Mouse (Mus musculus): ENCODE data around the gene Dclk1. TPM values are rescaled to one million over a fixed set of nuclear protein-coding genes. Genes with fewer than 3 reads are reported as not detected.

The Dclk1 gene
- polyA plus RNA-seq, 1 experiment from 2014 or later, result 14.2 TPM

DNA sequence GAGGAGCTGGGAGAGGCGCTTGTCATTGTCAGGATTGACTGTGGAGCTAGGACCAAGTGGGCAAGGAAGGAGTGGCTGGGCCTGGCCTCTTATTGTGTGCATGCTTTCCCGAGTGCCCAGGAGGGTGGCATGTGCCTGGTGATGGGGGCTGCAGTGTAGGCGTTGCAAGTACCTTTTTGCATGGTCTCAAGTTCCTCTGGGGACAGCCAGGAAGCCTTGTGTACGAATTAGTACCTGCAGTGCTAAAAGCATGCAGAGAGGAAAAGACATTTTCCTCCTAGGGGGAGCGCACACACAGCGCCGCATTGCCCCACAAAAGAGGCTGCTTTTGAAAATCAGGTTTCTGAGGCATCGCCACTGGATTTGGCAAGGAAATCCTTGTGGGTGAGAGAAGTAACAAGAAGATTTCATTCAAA lies 900 bp downstream of the Dclk1 start:
- Histone ChIP-seq H3K4me2 (ENCODE audit: low read length) (peak overlapping the region; percentile 81), H3K36me3 (ENCODE audit: control insufficient read depth, insufficient read depth, low read length) (no peaks in the 10 kb centered on the region), H3K27me3 (replicated peaks; ENCODE audit: control insufficient read depth, insufficient read depth, low read length) (peaks cover 14% of the 10 kb centered on the region; the same call in 1 of the 2 replicates), H3K4me3 (ENCODE audit: low read depth, low read length) (peak overlapping the region; percentile 49), H3K27ac (ENCODE audit: low read depth) (no peak overlapping the region), H3K9ac (ENCODE audit: low read length) (peak overlapping the region; percentile 45), H3K4me1 (replicated peaks; ENCODE audit: control insufficient read depth, insufficient read depth, low read length) (peaks cover 3% of the 10 kb centered on the region; the same call in 1 of the 2 replicates), H3K9me3 (ENCODE audit: control insufficient read depth, low read length) (no peaks in the 10 kb centered on the region)
- 0 out of 2 replicates have a peak, but pooled peaks have one; percentile 9 for ATAC-seq (replicated peaks; ENCODE audit: low FRiP score, low TSS enrichment, low read depth)
- no peak for DNase-seq (ENCODE audit: low spot score)
- WGBS, result 6% methylated on average over 8 of the region's 8 CpGs

- 80% methylated on average over 6 of the region's 6 CpGs for WGBS
- H3K4me2 ChIP-seq (ENCODE audit: low read length), result no peak overlapping the region
These were observed 1.9 kb downstream of the Dclk1 start for GRCm38 (mm10) chr3:55244087-55244486.

GRCm38 (mm10) chr3:55246618-55247272 lies 4.6 kb downstream of the Dclk1 start:
- 88% methylated on average over 12 of the region's 12 CpGs for WGBS
- H3K36me3 ChIP-seq (ENCODE audit: control insufficient read depth, insufficient read depth, low read length), result no peaks in the 10 kb centered on the region

More at GRCm38 (mm10) chr3:55244087-55244486, 1.9 kb downstream of the Dclk1 start:
- no peaks in the 10 kb centered on the region for H3K9me3 ChIP-seq (ENCODE audit: control insufficient read depth, low read length)
- H3K9ac ChIP-seq (ENCODE audit: low read length), result no peak overlapping the region
- peaks cover 3% of the 10 kb centered on the region; the same call in 1 of the 2 replicates for H3K4me1 ChIP-seq (replicated peaks; ENCODE audit: control insufficient read depth, insufficient read depth, low read length)
- peaks cover 14% of the 10 kb centered on the region; the same call in 1 of the 2 replicates for H3K27me3 ChIP-seq (replicated peaks; ENCODE audit: control insufficient read depth, insufficient read depth, low read length)
- no peaks in the 10 kb centered on the region for H3K36me3 ChIP-seq (ENCODE audit: control insufficient read depth, insufficient read depth, low read length)
- DNase-seq (ENCODE audit: low spot score) (no peak), ATAC-seq (replicated peaks; ENCODE audit: low FRiP score, low TSS enrichment, low read depth) (no peak)
- H3K4me3 ChIP-seq (ENCODE audit: low read depth, low read length), result no peak overlapping the region
- no peak overlapping the region for H3K27ac ChIP-seq (ENCODE audit: low read depth)

GRCm38 (mm10) chr3:55248048-55248447 lies 5.9 kb downstream of the Dclk1 start:
- Histone ChIP-seq H3K4me1 (replicated peaks; ENCODE audit: control insufficient read depth, insufficient read depth, low read length) (peaks cover under 1% of the 10 kb centered on the region; the same call in 1 of the 2 replicates), H3K4me2 (ENCODE audit: low read length) (no peak overlapping the region), H3K36me3 (ENCODE audit: control insufficient read depth, insufficient read depth, low read length) (no peaks in the 10 kb centered on the region), H3K27me3 (replicated peaks; ENCODE audit: control insufficient read depth, insufficient read depth, low read length) (peaks cover 11% of the 10 kb centered on the region; the same call in 1 of the 2 replicates), H3K4me3 (ENCODE audit: low read depth, low read length) (no peak overlapping the region), H3K27ac (ENCODE audit: low read depth) (no peak overlapping the region), H3K9me3 (ENCODE audit: control insufficient read depth, low read length) (no peaks in the 10 kb centered on the region), H3K9ac (ENCODE audit: low read length) (no peak overlapping the region)
- ATAC-seq (replicated peaks; ENCODE audit: low FRiP score, low TSS enrichment, low read depth), result no peak
- DNase-seq (ENCODE audit: low spot score), result no peak
- WGBS, result 94% methylated on average over 3 of the region's 3 CpGs

More at GRCm38 (mm10) chr3:55246618-55247272, 4.6 kb downstream of the Dclk1 start:
- Histone ChIP-seq H3K27ac (ENCODE audit: low read depth) (no peak overlapping the region), H3K9me3 (ENCODE audit: control insufficient read depth, low read length) (no peaks in the 10 kb centered on the region), H3K27me3 (replicated peaks; ENCODE audit: control insufficient read depth, insufficient read depth, low read length) (peaks cover 14% of the 10 kb centered on the region; the same call in 1 of the 2 replicates), H3K4me1 (replicated peaks; ENCODE audit: control insufficient read depth, insufficient read depth, low read length) (peaks cover 3% of the 10 kb centered on the region; the same call in 1 of the 2 replicates), H3K4me3 (ENCODE audit: low read depth, low read length) (no peak overlapping the region), H3K9ac (ENCODE audit: low read length) (no peak overlapping the region), H3K4me2 (ENCODE audit: low read length) (no peak overlapping the region)
- DNase-seq (ENCODE audit: low spot score) (no peak), ATAC-seq (replicated peaks; ENCODE audit: low FRiP score, low TSS enrichment, low read depth) (no peak)

DNA sequence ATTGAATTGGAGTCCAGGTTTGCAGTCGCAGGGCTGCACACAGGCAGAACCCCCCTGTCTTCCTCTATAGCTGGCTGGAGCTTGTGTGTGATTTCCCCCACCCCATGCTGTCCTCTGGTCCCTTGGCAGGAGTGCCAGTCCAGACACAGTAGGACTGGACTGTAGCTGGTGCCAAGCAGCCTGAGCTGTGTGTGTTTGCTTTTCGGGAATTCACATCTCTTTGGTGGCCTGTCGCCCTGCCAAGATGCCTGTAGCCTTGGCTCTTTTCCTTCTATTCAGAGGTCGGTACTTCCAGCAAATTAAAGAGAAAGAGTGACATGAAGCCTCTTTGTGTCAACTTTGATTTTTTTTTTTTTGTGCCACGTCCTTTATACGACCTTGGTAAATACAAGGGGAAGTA lies 6.3 kb downstream of the Dclk1 start:
- H3K4me2 ChIP-seq (ENCODE audit: low read length), result no peak overlapping the region
- no peak overlapping the region for H3K9ac ChIP-seq (ENCODE audit: low read length)
- no peak for DNase-seq (ENCODE audit: low spot score)
- H3K27me3 ChIP-seq (replicated peaks; ENCODE audit: control insufficient read depth, insufficient read depth, low read length), result peaks cover 6% of the 10 kb centered on the region; the same call in 1 of the 2 replicates
- no peaks in the 10 kb centered on the region for H3K36me3 ChIP-seq (ENCODE audit: control insufficient read depth, insufficient read depth, low read length)
- no peak overlapping the region for H3K4me3 ChIP-seq (ENCODE audit: low read depth, low read length)
- WGBS, result 73% methylated on average over 6 of the region's 6 CpGs
- H3K4me1 ChIP-seq (replicated peaks; ENCODE audit: control insufficient read depth, insufficient read depth, low read length), result no peaks in the 10 kb centered on the region
- H3K9me3 ChIP-seq (ENCODE audit: control insufficient read depth, low read length), result no peaks in the 10 kb centered on the region
- H3K27ac ChIP-seq (ENCODE audit: low read depth), result no peak overlapping the region
- ATAC-seq (replicated peaks; ENCODE audit: low FRiP score, low TSS enrichment, low read depth), result no peak

- H3K4me2 ChIP-seq (ENCODE audit: low read length), result no peak overlapping the region
- 84% methylated on average over 2 of the region's 2 CpGs for WGBS
- no peak overlapping the region for H3K9ac ChIP-seq (ENCODE audit: low read length)
- DNase-seq (ENCODE audit: low spot score), result no peak
- no peak for ATAC-seq (replicated peaks; ENCODE audit: low FRiP score, low TSS enrichment, low read depth)
- H3K9me3 ChIP-seq (ENCODE audit: control insufficient read depth, low read length), result no peaks in the 10 kb centered on the region
- no peaks in the 10 kb centered on the region for H3K27me3 ChIP-seq (replicated peaks; ENCODE audit: control insufficient read depth, insufficient read depth, low read length)
- H3K4me3 ChIP-seq (ENCODE audit: low read depth, low read length), result no peak overlapping the region
- H3K36me3 ChIP-seq (ENCODE audit: control insufficient read depth, insufficient read depth, low read length), result no peaks in the 10 kb centered on the region
- no peak overlapping the region for H3K27ac ChIP-seq (ENCODE audit: low read depth)
- no peaks in the 10 kb centered on the region for H3K4me1 ChIP-seq (replicated peaks; ENCODE audit: control insufficient read depth, insufficient read depth, low read length)
These were observed 8.5 kb downstream of the Dclk1 start for GRCm38 (mm10) chr3:55250631-55251030.

DNA sequence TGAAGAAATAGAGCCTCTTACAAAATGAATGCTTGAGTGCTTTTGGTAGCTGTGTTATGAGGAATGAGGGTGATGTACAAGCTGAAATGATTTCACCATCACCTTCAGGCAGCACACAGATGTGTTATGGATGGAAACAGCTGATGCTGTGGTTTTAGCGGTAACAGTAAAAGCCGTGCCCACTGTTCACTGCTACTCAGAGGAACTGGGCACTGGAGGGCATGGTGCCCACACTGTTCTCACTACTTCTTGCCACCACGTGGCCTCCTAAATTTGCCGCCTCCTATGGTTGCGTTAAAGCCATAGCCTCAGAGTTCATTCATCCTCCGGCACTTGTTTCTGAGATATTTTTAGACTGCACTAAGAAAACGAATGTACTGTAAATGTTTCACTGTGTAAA lies 18.0 kb downstream of the Dclk1 start:
- H3K9me3 ChIP-seq (ENCODE audit: control insufficient read depth, low read length), result no peaks in the 10 kb centered on the region
- H3K4me1 ChIP-seq (replicated peaks; ENCODE audit: control insufficient read depth, insufficient read depth, low read length), result peaks cover 5% of the 10 kb centered on the region; the same call in 1 of the 2 replicates
- ATAC-seq (replicated peaks; ENCODE audit: low FRiP score, low TSS enrichment, low read depth) (no peak), DNase-seq (ENCODE audit: low spot score) (no peak)
- no peak overlapping the region for H3K9ac ChIP-seq (ENCODE audit: low read length)
- H3K4me2 ChIP-seq (ENCODE audit: low read length), result no peak overlapping the region
- no peaks in the 10 kb centered on the region for H3K27me3 ChIP-seq (replicated peaks; ENCODE audit: control insufficient read depth, insufficient read depth, low read length)
- 75% methylated on average over 7 of the region's 7 CpGs for WGBS
- no peaks in the 10 kb centered on the region for H3K36me3 ChIP-seq (ENCODE audit: control insufficient read depth, insufficient read depth, low read length)
- no peak overlapping the region for H3K4me3 ChIP-seq (ENCODE audit: low read depth, low read length)
- H3K27ac ChIP-seq (ENCODE audit: low read depth), result no peak overlapping the region

GRCm38 (mm10) chr3:55266091-55266490 lies 23.9 kb downstream of the Dclk1 start:
- Histone ChIP-seq H3K4me3 (ENCODE audit: low read depth, low read length) (no peak overlapping the region), H3K27ac (ENCODE audit: low read depth) (no peak overlapping the region), H3K4me2 (ENCODE audit: low read length) (no peak overlapping the region), H3K27me3 (replicated peaks; ENCODE audit: control insufficient read depth, insufficient read depth, low read length) (no peaks in the 10 kb centered on the region), H3K36me3 (ENCODE audit: control insufficient read depth, insufficient read depth, low read length) (no peaks in the 10 kb centered on the region), H3K9ac (ENCODE audit: low read length) (no peak overlapping the region), H3K4me1 (replicated peaks; ENCODE audit: control insufficient read depth, insufficient read depth, low read length) (0 out of 2 replicates have a peak, but pooled peaks cover 3% of the 10 kb centered on the region), H3K9me3 (ENCODE audit: control insufficient read depth, low read length) (no peaks in the 10 kb centered on the region)
- WGBS, result 89% methylated on average over 5 of the region's 5 CpGs
- DNase-seq (ENCODE audit: low spot score), result no peak
- no peak for ATAC-seq (replicated peaks; ENCODE audit: low FRiP score, low TSS enrichment, low read depth)

DNA sequence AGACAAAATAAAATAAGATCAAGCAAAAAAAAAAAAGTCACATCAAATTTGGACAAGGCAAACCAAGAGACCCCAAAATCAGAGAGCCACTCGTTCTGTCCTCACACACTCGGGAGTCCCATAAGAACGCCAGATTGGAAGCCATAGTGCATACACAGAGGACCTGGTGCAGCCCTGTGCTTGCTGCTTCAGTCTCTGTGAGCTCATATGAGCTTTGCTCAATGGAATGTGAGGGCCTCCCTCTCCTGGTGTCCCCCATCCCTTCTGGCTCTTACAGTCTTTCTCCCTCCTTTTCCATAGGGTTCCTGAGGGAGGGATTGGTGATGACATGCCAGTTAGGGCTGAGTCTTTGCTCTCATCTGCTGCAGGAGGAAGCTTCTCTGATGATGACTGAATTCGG lies 27.6 kb downstream of the Dclk1 start:
- no peaks in the 10 kb centered on the region for H3K27me3 ChIP-seq (replicated peaks; ENCODE audit: control insufficient read depth, insufficient read depth, low read length)
- H3K9ac ChIP-seq (ENCODE audit: low read length), result no peak overlapping the region
- no peaks in the 10 kb centered on the region for H3K4me1 ChIP-seq (replicated peaks; ENCODE audit: control insufficient read depth, insufficient read depth, low read length)
- H3K4me2 ChIP-seq (ENCODE audit: low read length), result no peak overlapping the region
- WGBS, result 85% methylated on average over 4 of the region's 4 CpGs
- no peaks in the 10 kb centered on the region for H3K9me3 ChIP-seq (ENCODE audit: control insufficient read depth, low read length)
- no peak for DNase-seq (ENCODE audit: low spot score)
- no peak overlapping the region for H3K27ac ChIP-seq (ENCODE audit: low read depth)
- ATAC-seq (replicated peaks; ENCODE audit: low FRiP score, low TSS enrichment, low read depth), result no peak
- H3K36me3 ChIP-seq (ENCODE audit: control insufficient read depth, insufficient read depth, low read length), result no peaks in the 10 kb centered on the region
- H3K4me3 ChIP-seq (ENCODE audit: low read depth, low read length), result no peak overlapping the region
